Mouse (Mus musculus): ENCODE measurements at regions not wholly inside any gene's neighbourhood (a gene's known extent, or its start where the extent isn't known, plus 50 kb on each side); places are given as distances from the start of the nearest gene placed in this dataset.

DNA sequence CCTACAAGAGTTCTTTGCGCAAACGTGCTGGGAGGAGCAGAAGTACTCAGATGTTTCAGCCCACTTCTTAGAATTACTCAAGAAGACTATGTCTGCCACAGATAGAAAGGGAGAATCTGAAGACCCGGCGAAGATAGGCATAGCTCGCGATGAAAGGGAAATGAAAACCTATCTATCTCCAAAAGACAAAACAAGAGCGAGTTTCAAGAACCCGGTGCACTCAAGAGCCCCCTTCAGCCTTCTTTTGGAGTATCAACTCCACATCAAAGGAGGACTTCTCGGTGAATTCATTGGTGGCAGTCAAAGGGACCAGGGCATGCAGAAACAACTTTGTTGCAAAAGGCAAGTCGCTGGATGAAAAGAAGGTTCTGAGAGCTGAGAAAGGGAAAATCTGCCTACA lies 63.8 kb upstream of the Nek7 start:
- TF ChIP-seq CTCF (IDR thresholded peaks at IDR 0.05) (no peak), POLR2A (IDR thresholded peaks at IDR 0.05; ENCODE audit: insufficient read depth, low read depth, low read length) (no peak)

All from heart, adult 2 months (tissue).